Mouse (Mus musculus) forebrain, embryonic 11.5 days (tissue): ENCODE results near the gene Neurl1a. TPM values are rescaled to one million over a fixed set of nuclear protein-coding genes. Genes with fewer than 3 reads are reported as not detected.

ENCODE experiments used
- ATAC-seq: fragments of 200-750 bp; cut with Nextera tagmentation; replicated peaks from 2 replicates; pipeline ENCODE4 v1.8.0; 2017; ENCODE audit warnings: moderate TSS enrichment; ENCODE audit not compliant: low FRiP score
- DNase-seq: peaks from one replicate; pipeline ENCODE4 v3.0.0-alpha.2; 2017; ENCODE audit warnings: low spot score
- H3K27ac ChIP-seq: fragments of 300-500 bp; sonication (generic); 2 replicates; pipeline ENCODE4 v1.5.1; 2014; ENCODE audit warnings: low read depth, low read length
- H3K27me3 ChIP-seq: fragments of 300-500 bp; sonication (generic); 2 replicates; pipeline ENCODE4 v1.6.1; 2014; ENCODE audit warnings: mild to moderate bottlenecking, low read length, mixed read lengths; ENCODE audit not compliant: control insufficient read depth, insufficient read depth
- H3K36me3 ChIP-seq: fragments of 300-500 bp; sonication (generic); 2 replicates; pipeline ENCODE4 v1.6.1; 2014; ENCODE audit warnings: mild to moderate bottlenecking, low read length, moderate library complexity, mixed read lengths; ENCODE audit not compliant: control insufficient read depth, insufficient read depth
- H3K4me1 ChIP-seq: fragments of 300-500 bp; sonication (generic); replicated peaks from 2 replicates; pipeline ENCODE4 v1.6.1; 2014; ENCODE audit warnings: low read length, mixed read lengths; ENCODE audit not compliant: control insufficient read depth, insufficient read depth
- H3K4me2 ChIP-seq: fragments of 300-500 bp; sonication (generic); 2 replicates; pipeline ENCODE4 v1.6.1; 2014; ENCODE audit warnings: low read depth, mild to moderate bottlenecking, low read length, moderate library complexity, mixed read lengths; ENCODE audit not compliant: severe bottlenecking
- H3K4me3 ChIP-seq: fragments of 300-500 bp; sonication (generic); 2 replicates; pipeline ENCODE4 v1.5.1; 2014; ENCODE audit warnings: low read depth, low read length
- H3K9ac ChIP-seq: fragments of 300-500 bp; sonication (generic); 2 replicates; pipeline ENCODE4 v1.6.1; 2014; ENCODE audit warnings: low read length
- H3K9me3 ChIP-seq: fragments of 300-500 bp; sonication (generic); 2 replicates; pipeline ENCODE4 v1.6.1; 2016; ENCODE audit warnings: low read length, mixed read lengths; ENCODE audit not compliant: control insufficient read depth
- WGBS: fragments of 180-500 bp; shearing (Covaris S2); extraction: QIAGEN DNeasy Blood & Tissue Kit; methylation state at CpG from one replicate; pipeline ENCODE4 v1.1.7; 2014; 5-methylcytosine and 5-hydroxymethylcytosine counted together
- polyA plus RNA-seq: library from polyadenylated mRNA; unstranded; fragments of >200 nt; fragmentation: Nextera tagmentation; extraction: Ambion mirVana; gene quantifications from 2 replicates; pipeline ENCODE4 v1.2.1, GENCODE M21; 2014

Gene Neurl1a
- polyA plus RNA-seq, 1 experiment from 2014 or later = 3.7 TPM

GRCm38 (mm10) chr19:47175472-47175871 lies 3.1 kb upstream of the Neurl1a start:
- H3K9me3 ChIP-seq = no peaks in the 10 kb centered on the region
- H3K4me3 ChIP-seq = no peak overlapping the region
- no peak for DNase-seq
- no peak overlapping the region for H3K4me2 ChIP-seq
- no peak for ATAC-seq
- H3K36me3 ChIP-seq = no peaks in the 10 kb centered on the region
- H3K27ac ChIP-seq = no peak overlapping the region
- H3K27me3 ChIP-seq = peaks cover 29% of the 10 kb centered on the region
- peaks cover 6% of the 10 kb centered on the region; the same call in 1 of the 2 replicates for H3K4me1 ChIP-seq
- 72% methylated on average over 2 of the region's 2 CpGs for WGBS
- H3K9ac ChIP-seq = no peak overlapping the region

GRCm38 (mm10) chr19:47176916-47177505 lies 1.6 kb upstream of the Neurl1a start:
- Histone ChIP-seq H3K27me3 (peaks cover 33% of the 10 kb centered on the region), H3K27ac (no peak overlapping the region), H3K4me2 (no peak overlapping the region), H3K9me3 (no peaks in the 10 kb centered on the region; the same call in 1 of the 2 replicates), H3K9ac (no peak overlapping the region), H3K4me1 (peaks cover 6% of the 10 kb centered on the region; the same call in 1 of the 2 replicates), H3K36me3 (no peaks in the 10 kb centered on the region), H3K4me3 (no peak overlapping the region)
- no peak for ATAC-seq
- WGBS = 86% methylated on average over 2 of the region's 2 CpGs
- DNase-seq = no peak

GRCm38 (mm10) chr19:47178001-47178400 lies 619 bp upstream of the Neurl1a start:
- H3K4me2 ChIP-seq = peak overlapping the region; percentile 100
- no peaks in the 10 kb centered on the region for H3K36me3 ChIP-seq
- DNase-seq (no peak), ATAC-seq (peak; percentile 26; the same call in 1 of the 2 replicates)
- no peak overlapping the region for H3K27ac ChIP-seq
- H3K4me1 ChIP-seq = peaks cover 6% of the 10 kb centered on the region; the same call in 1 of the 2 replicates
- H3K9ac ChIP-seq = no peak overlapping the region
- WGBS = 19% methylated on average over 10 of the region's 10 CpGs
- H3K9me3 ChIP-seq = no peaks in the 10 kb centered on the region; the same call in 1 of the 2 replicates
- H3K4me3 ChIP-seq = peak overlapping the region; percentile 65
- H3K27me3 ChIP-seq = peaks cover 33% of the 10 kb centered on the region

GRCm38 (mm10) chr19:47179272-47179809 lies 721 bp downstream of the Neurl1a start:
- Histone ChIP-seq H3K4me1 (peaks cover 6% of the 10 kb centered on the region; the same call in 1 of the 2 replicates), H3K4me3 (peak overlapping the region; percentile 65), H3K4me2 (peak overlapping the region; percentile 100), H3K27ac (no peak overlapping the region), H3K9me3 (no peaks in the 10 kb centered on the region; the same call in 1 of the 2 replicates), H3K9ac (peak overlapping the region; percentile 56), H3K27me3 (peaks cover 33% of the 10 kb centered on the region), H3K36me3 (no peaks in the 10 kb centered on the region)
- ATAC-seq (peak; percentile 14; the same call in 1 of the 2 replicates), DNase-seq (peak; percentile 70)
- WGBS = under 1% methylated on average over 42 of the region's 42 CpGs

- Histone ChIP-seq H3K4me1 (peaks cover 6% of the 10 kb centered on the region; the same call in 1 of the 2 replicates), H3K4me2 (peak overlapping the region; percentile 100; the same call in 1 of the 2 replicates), H3K9me3 (no peaks in the 10 kb centered on the region; the same call in 1 of the 2 replicates), H3K9ac (no peak overlapping the region), H3K4me3 (no peak overlapping the region), H3K27ac (no peak overlapping the region), H3K36me3 (no peaks in the 10 kb centered on the region), H3K27me3 (peaks cover 33% of the 10 kb centered on the region)
- WGBS = 15% methylated on average over 8 of the region's 8 CpGs
- DNase-seq = no peak
- ATAC-seq = no peak
These were observed 1.4 kb downstream of the Neurl1a start for GRCm38 (mm10) chr19:47180011-47180410.

- H3K27ac ChIP-seq = no peak overlapping the region
- H3K9ac ChIP-seq = no peak overlapping the region
- no peak overlapping the region for H3K4me2 ChIP-seq
- no peak overlapping the region for H3K4me3 ChIP-seq
- peaks cover 4% of the 10 kb centered on the region; the same call in 1 of the 2 replicates for H3K4me1 ChIP-seq
- DNase-seq = no peak
- no peaks in the 10 kb centered on the region for H3K36me3 ChIP-seq
- peaks cover 16% of the 10 kb centered on the region for H3K27me3 ChIP-seq
- 75% methylated on average over 8 of the region's 8 CpGs for WGBS
- no peak for ATAC-seq
- no peaks in the 10 kb centered on the region; the same call in 1 of the 2 replicates for H3K9me3 ChIP-seq
These were observed 5.6 kb downstream of the Neurl1a start for GRCm38 (mm10) chr19:47184221-47184620.

- Histone ChIP-seq H3K27me3 (peaks cover 11% of the 10 kb centered on the region), H3K4me2 (no peak overlapping the region), H3K9me3 (no peaks in the 10 kb centered on the region; the same call in 1 of the 2 replicates), H3K36me3 (no peaks in the 10 kb centered on the region), H3K4me1 (no peaks in the 10 kb centered on the region), H3K9ac (no peak overlapping the region), H3K27ac (no peak overlapping the region), H3K4me3 (no peak overlapping the region)
- ATAC-seq (no peak), DNase-seq (no peak)
- 74% methylated on average over 4 of the region's 4 CpGs for WGBS
These were observed 6.1 kb downstream of the Neurl1a start for GRCm38 (mm10) chr19:47184736-47185135.

- no peak overlapping the region for H3K4me3 ChIP-seq
- WGBS = 58% methylated on average over 15 of the region's 15 CpGs
- ATAC-seq (no peak), DNase-seq (no peak)
- H3K9me3 ChIP-seq = no peaks in the 10 kb centered on the region; the same call in 1 of the 2 replicates
- H3K27ac ChIP-seq = no peak overlapping the region
- H3K27me3 ChIP-seq = no peaks in the 10 kb centered on the region
- no peaks in the 10 kb centered on the region for H3K36me3 ChIP-seq
- no peak overlapping the region for H3K9ac ChIP-seq
- no peak overlapping the region for H3K4me2 ChIP-seq
- H3K4me1 ChIP-seq = no peaks in the 10 kb centered on the region
These were observed 8.1 kb downstream of the Neurl1a start for GRCm38 (mm10) chr19:47186514-47187275.
